Mouse (Mus musculus) embryonic fibroblast, embryonic 13.5 days (primary cell): ENCODE data around the gene Cct2. TPM values are rescaled to one million over a fixed set of nuclear protein-coding genes. Genes with fewer than 3 reads are reported as not detected.
A peak's percentile ranks its signal among the peaks of the same experiment; 100 is the strongest.

Source experiments
- H3K27ac ChIP-seq: 2 replicates; pipeline ENCODE4 v1.5.1; 2012; ENCODE audit warnings: low read length, control low read depth, inconsistent platforms; ENCODE audit not compliant: insufficient read depth
- H3K4me1 ChIP-seq: 2 replicates; pipeline ENCODE4 v1.6.1; 2011; ENCODE audit warnings: low read length; ENCODE audit not compliant: control insufficient read depth, insufficient read depth
- H3K4me3 ChIP-seq: 2 replicates; pipeline ENCODE4 v1.5.1; 2011; ENCODE audit warnings: mild to moderate bottlenecking, control low read depth, low read length; ENCODE audit not compliant: insufficient read depth
- CTCF ChIP-seq: IDR thresholded peaks from 2 replicates; pipeline ENCODE4 v1.5.1; 2011; ENCODE audit warnings: mild to moderate bottlenecking, control low read depth, low read length, moderate library complexity, borderline replicate concordance; ENCODE audit not compliant: insufficient read depth
- POLR2A ChIP-seq: IDR thresholded peaks from 2 replicates; pipeline ENCODE4 v1.6.1; 2011; ENCODE audit warnings: low read depth, mild to moderate bottlenecking, control low read depth, low read length, moderate library complexity
- polyA plus RNA-seq: library from polyadenylated mRNA; stranded (reverse); fragments of >200 nt; gene quantifications from 2 replicates; pipeline ENCODE4 v1.2.4, GENCODE M21; 2011; ENCODE audit warnings: low read depth; ENCODE audit not compliant: missing spikeins, insufficient read length

Gene Cct2
- 458 and 514 TPM in 2 replicates for polyA plus RNA-seq

- TF ChIP-seq POLR2A (peak; percentile 83), CTCF (no peak)
Measured at GRCm38 (mm10) chr10:117063254-117064021, at the start of gene Cct2. Gene Cct2 (minus strand): TSS chr10:117063814.

DNA sequence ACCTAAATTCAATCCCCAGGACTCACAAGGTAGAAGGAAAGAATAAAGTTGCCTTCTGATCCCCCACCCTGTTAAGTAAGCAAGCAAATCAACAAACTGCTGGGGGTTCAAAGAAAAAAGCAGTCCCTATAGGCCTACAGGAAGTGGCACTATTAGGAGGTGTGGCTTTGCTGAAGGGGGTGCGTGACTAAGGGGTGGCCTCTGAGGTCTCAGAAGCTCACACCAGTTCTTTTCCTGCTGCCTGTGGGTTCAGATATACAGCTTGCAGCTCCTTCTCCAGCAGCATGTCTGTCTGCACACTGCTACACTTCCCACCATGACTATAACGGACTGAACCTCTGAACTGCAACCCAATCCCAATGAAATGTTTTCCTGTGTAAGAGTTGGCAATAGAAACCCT, 48.9 kb upstream of the Cct2 start:
- Histone ChIP-seq H3K4me1 (peaks cover 5% of the 10 kb centered on the region), H3K27ac (no peak overlapping the region)

More at GRCm38 (mm10) chr10:117063254-117064021, at the start of gene Cct2:
- Histone ChIP-seq H3K4me3 (peak within 1 kb of the TSS; percentile 78), H3K27ac (peak within 1 kb of the TSS; percentile 80), H3K4me1 (peaks cover 3% of the 10 kb centered on the region)

DNA sequence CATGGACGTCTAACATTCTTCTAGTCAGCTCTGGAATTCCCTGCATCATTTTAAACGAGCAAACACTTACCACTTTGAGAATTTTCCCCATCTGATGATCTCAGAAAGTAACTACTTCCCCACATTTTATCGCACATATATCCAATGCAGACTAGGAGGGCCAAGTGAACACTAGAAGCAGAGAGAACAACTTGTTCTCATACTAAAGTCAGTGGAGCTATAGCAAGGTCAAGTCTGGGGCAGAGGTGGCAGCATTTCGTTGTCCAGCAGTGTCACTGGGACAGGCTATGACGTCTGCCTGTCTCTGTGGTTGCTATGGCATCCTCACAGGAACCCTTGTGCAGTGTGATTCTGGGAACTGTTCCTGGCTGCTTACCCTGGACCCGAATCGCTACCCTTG, 47.8 kb upstream of the Cct2 start:
- Histone ChIP-seq H3K4me3 (no peak overlapping the region), H3K4me1 (peaks cover 5% of the 10 kb centered on the region), H3K27ac (no peak overlapping the region)
- TF ChIP-seq POLR2A (no peak), CTCF (no peak)

More for the DNA sequence above, 48.9 kb upstream of the Cct2 start:
- no peak for TF ChIP-seq CTCF
- TF ChIP-seq POLR2A, result no peak
- H3K4me3 ChIP-seq, result no peak overlapping the region

- TF ChIP-seq POLR2A, result no peak
- TF ChIP-seq CTCF, result no peak
- Histone ChIP-seq H3K4me1 (peaks cover 5% of the 10 kb centered on the region), H3K4me3 (no peak overlapping the region), H3K27ac (no peak overlapping the region)
Measured at GRCm38 (mm10) chr10:117110271-117110670, 46.7 kb upstream of the Cct2 start.

DNA sequence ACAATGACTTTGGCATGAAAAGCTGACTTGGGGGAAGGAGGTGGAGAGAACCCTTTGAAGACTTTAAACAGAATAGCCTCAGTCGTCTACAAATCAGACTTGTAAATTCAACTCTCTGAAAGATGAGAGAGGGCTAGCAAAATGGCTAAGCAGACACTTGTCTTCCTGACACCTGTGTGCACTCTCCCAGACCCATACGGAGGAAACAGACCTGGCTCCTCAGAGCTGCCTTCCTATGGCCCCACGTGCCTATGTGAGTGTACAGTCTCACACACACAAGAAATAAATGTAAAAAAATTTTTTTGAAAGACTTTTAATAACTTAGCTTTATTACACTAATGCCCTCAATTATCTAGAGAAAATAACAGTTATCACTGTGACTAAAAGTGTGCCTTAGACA, 43.1 kb upstream of the Cct2 start:
- no peak for TF ChIP-seq POLR2A
- no peak for TF ChIP-seq CTCF

GRCm38 (mm10) chr10:117106244-117106643, 42.6 kb upstream of the Cct2 start:
- TF ChIP-seq POLR2A (no peak), CTCF (no peak)
- Histone ChIP-seq H3K4me3 (no peak overlapping the region), H3K27ac (no peak overlapping the region), H3K4me1 (peaks cover 8% of the 10 kb centered on the region)

More for the DNA sequence above, 43.1 kb upstream of the Cct2 start:
- H3K4me3 ChIP-seq, result no peak overlapping the region
- H3K4me1 ChIP-seq, result peaks cover 11% of the 10 kb centered on the region
- no peak overlapping the region for H3K27ac ChIP-seq

GRCm38 (mm10) chr10:117105015-117105414, 41.4 kb upstream of the Cct2 start:
- H3K4me1 ChIP-seq, result peaks cover 5% of the 10 kb centered on the region
- no peak overlapping the region for H3K4me3 ChIP-seq
- TF ChIP-seq POLR2A (no peak), CTCF (no peak)
- no peak overlapping the region for H3K27ac ChIP-seq

GRCm38 (mm10) chr10:117103854-117104598, 40.4 kb upstream of the Cct2 start:
- no peak overlapping the region for H3K4me3 ChIP-seq
- H3K4me1 ChIP-seq, result peaks cover 5% of the 10 kb centered on the region
- H3K27ac ChIP-seq, result no peak overlapping the region
- TF ChIP-seq CTCF, result no peak
- no peak for TF ChIP-seq POLR2A

DNA sequence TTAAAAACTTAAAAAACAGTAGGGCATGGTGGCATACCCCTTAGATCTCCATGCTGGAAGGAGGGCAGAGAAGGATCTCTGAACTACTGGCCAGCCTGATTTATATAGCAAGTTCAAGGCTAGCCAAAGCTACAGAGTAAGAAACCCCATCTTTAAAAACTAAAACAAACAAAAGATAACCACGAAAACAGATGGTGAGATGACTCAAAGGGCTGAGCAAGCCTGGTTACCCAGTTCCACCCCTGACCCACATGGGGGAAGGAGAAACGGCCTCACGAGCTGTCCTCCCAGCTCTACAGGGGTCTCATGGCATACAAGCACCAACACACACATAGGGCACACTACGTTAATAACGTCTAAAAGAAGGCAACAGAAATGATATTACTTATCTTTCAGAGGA, 36.6 kb upstream of the Cct2 start:
- no peak for TF ChIP-seq CTCF
- no peak for TF ChIP-seq POLR2A
- no peak overlapping the region for H3K4me3 ChIP-seq
- H3K4me1 ChIP-seq, result peaks cover 4% of the 10 kb centered on the region
- no peak overlapping the region for H3K27ac ChIP-seq
